Mouse (Mus musculus) stomach, embryonic 16.5 days (tissue): ENCODE results near the gene Ajm1. TPM values are rescaled to one million over a fixed set of nuclear protein-coding genes. Genes with fewer than 3 reads are reported as not detected.

Experiments used
- ATAC-seq: fragments of 200-750 bp; cut with Nextera tagmentation; 2 replicates; pipeline ENCODE4 v1.8.0; 2017; ENCODE audit warnings: moderate number of reproducible peaks, moderate TSS enrichment; ENCODE audit not compliant: insufficient read depth, low FRiP score
- H3K27ac ChIP-seq: fragments of 300-500 bp; sonication (generic); 2 replicates; pipeline ENCODE4 v1.5.1; 2014; ENCODE audit warnings: low read length
- H3K27me3 ChIP-seq: fragments of 300-500 bp; sonication (generic); 2 replicates; pipeline ENCODE4 v1.6.1; 2014; ENCODE audit warnings: low read length, control low read depth, mixed read lengths; ENCODE audit not compliant: control insufficient read depth, insufficient read depth
- H3K36me3 ChIP-seq: fragments of 300-500 bp; sonication (generic); 2 replicates; pipeline ENCODE4 v1.6.1; 2014; ENCODE audit warnings: low read length; ENCODE audit not compliant: control insufficient read depth, insufficient read depth
- H3K4me1 ChIP-seq: fragments of 300-500 bp; sonication (generic); 2 replicates; pipeline ENCODE4 v1.6.1; 2014; ENCODE audit warnings: low read length, control low read depth, mixed read lengths; ENCODE audit not compliant: control insufficient read depth, insufficient read depth
- H3K4me2 ChIP-seq: fragments of 300-500 bp; sonication (generic); 2 replicates; pipeline ENCODE4 v1.6.1; 2014; ENCODE audit warnings: low read depth, low read length, mixed read lengths
- H3K4me3 ChIP-seq: fragments of 300-500 bp; sonication (generic); replicated peaks from 2 replicates; pipeline ENCODE4 v1.5.1; 2014; ENCODE audit warnings: mild to moderate bottlenecking, low read length
- H3K9ac ChIP-seq: fragments of 300-500 bp; sonication (generic); 2 replicates; pipeline ENCODE4 v1.6.1; 2014; ENCODE audit warnings: low read length
- H3K9me3 ChIP-seq: fragments of 300-500 bp; sonication (generic); replicated peaks from 2 replicates; pipeline ENCODE4 v1.6.1; 2016; ENCODE audit warnings: low read length, control low read depth; ENCODE audit not compliant: control insufficient read depth
- WGBS: fragments of 180-500 bp; shearing (Covaris S2); extraction: QIAGEN DNeasy Blood & Tissue Kit; methylation state at CpG from one replicate; pipeline ENCODE4 v1.1.7; 2014; 5-methylcytosine and 5-hydroxymethylcytosine counted together
- polyA plus RNA-seq: library from polyadenylated mRNA; unstranded; fragments of >200 nt; fragmentation: Nextera tagmentation; extraction: Ambion mirVana; gene quantifications from 2 replicates; pipeline ENCODE4 v1.2.1, GENCODE M21; 2015

Ajm1 gene
- polyA plus RNA-seq, 1 experiment from 2014 or later: 0.94 TPM

GRCm38 (mm10) chr2:25533707-25534106 is 47.9 kb downstream of the Ajm1 start:
- no peak for ATAC-seq
- peaks cover 6% of the 10 kb centered on the region; the same call in 1 of the 2 replicates for H3K36me3 ChIP-seq

DNA sequence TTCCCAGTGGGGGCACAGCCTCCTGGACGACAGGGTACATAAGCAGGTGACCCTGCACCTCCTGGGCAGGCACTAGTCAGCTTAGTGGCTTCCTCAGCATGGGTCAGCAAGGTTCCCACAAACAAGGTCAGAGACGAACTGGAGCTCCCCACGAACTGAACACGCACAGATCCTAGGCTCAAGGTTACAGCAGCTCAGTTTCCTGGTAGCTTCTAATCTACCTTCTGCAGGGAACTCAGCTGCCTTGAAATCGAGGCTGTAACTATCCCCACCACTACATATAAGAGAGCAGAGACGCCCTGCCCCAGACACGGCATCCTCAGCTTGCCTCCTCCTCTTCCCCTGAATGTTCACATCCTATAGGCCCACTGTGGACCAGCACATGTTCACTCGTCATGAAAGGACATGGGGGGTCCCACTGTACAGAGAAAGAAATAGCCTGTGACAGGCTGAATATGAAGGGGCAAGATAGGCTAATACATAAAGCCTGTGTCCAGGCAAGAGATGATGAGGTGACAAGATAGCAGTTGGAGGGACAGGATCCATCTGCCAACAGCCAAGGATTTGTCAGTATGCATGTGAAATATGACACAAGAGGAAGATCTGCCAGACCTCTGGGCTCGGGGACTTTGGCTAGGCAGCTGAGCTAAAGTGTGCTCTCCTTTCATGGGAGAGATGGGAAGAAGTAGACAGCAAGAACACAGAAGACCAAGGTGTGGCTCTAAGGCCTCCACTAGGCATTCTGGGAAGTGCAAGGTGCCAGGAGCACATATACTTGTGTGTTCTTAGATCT is 54.9 kb downstream of the Ajm1 start:
- no peak overlapping the region for H3K9ac ChIP-seq
- no peak overlapping the region for H3K27ac ChIP-seq
- no peak overlapping the region for H3K4me2 ChIP-seq
- no peaks in the 10 kb centered on the region for H3K27me3 ChIP-seq
- 87% methylated on average over 9 of the region's 9 CpGs for WGBS
- peaks cover 44% of the 10 kb centered on the region for H3K36me3 ChIP-seq
- H3K9me3 ChIP-seq: no peaks in the 10 kb centered on the region
- no peak overlapping the region for H3K4me3 ChIP-seq
- no peaks in the 10 kb centered on the region for H3K4me1 ChIP-seq
- no peak for ATAC-seq

More at GRCm38 (mm10) chr2:25533707-25534106, 47.9 kb downstream of the Ajm1 start:
- H3K4me3 ChIP-seq: no peak overlapping the region
- 89% methylated on average over 2 of the region's 2 CpGs for WGBS
- no peak overlapping the region for H3K27ac ChIP-seq
- no peaks in the 10 kb centered on the region for H3K9me3 ChIP-seq
- no peaks in the 10 kb centered on the region for H3K4me1 ChIP-seq
- H3K27me3 ChIP-seq: no peaks in the 10 kb centered on the region
- no peak overlapping the region for H3K9ac ChIP-seq
- H3K4me2 ChIP-seq: no peak overlapping the region

Other genes starting within 250 kb of the Ajm1 start
- gene Man1b1, start 249.4 kb downstream of the Ajm1 start, polyA plus RNA-seq: 46.0 and 47.0 TPM in 2 replicates
- 23.8 and 26.8 TPM in 2 replicates for gene Dpp7, start 225.4 kb downstream of the Ajm1 start, polyA plus RNA-seq
- gene Uap1l1, start 216.1 kb downstream of the Ajm1 start, polyA plus RNA-seq: 34.8 and 40.0 TPM in 2 replicates
- gene Sapcd2, start 209.4 kb downstream of the Ajm1 start, polyA plus RNA-seq: 30.7 and 35.9 TPM in 2 replicates
- gene Entpd2, start 185.9 kb downstream of the Ajm1 start, polyA plus RNA-seq: 16.6 and 19.4 TPM in 2 replicates
- gene Npdc1, start 182.4 kb downstream of the Ajm1 start, polyA plus RNA-seq: 54.9 and 66.1 TPM in 2 replicates
- 0.19 TPM in 1 of 2 replicates, not detected in the other for gene Fut7, start 158.5 kb downstream of the Ajm1 start, polyA plus RNA-seq
- gene Abca2, start 153.1 kb downstream of the Ajm1 start, polyA plus RNA-seq: 4.0 and 4.6 TPM in 2 replicates
- 60.5 and 113 TPM in 2 replicates for gene Clic3, start 124.9 kb downstream of the Ajm1 start, polyA plus RNA-seq
- 44.1 and 49.4 TPM in 2 replicates for gene Paxx, start 120.7 kb downstream of the Ajm1 start, polyA plus RNA-seq
- gene Ptgds, start 111.7 kb downstream of the Ajm1 start, polyA plus RNA-seq: 6.1 and 6.7 TPM in 2 replicates
- gene Lcn12, start 87.8 kb downstream of the Ajm1 start, polyA plus RNA-seq: not detected in 2 replicates
- 76.5 and 86.0 TPM in 2 replicates for gene Fbxw5, start 81.0 kb downstream of the Ajm1 start, polyA plus RNA-seq
- gene C8g, start 80.0 kb downstream of the Ajm1 start, polyA plus RNA-seq: 8.9 and 9.5 TPM in 2 replicates
- 31.5 and 32.1 TPM in 2 replicates for gene Traf2, start 34.8 kb downstream of the Ajm1 start, polyA plus RNA-seq
- 377 and 401 TPM in 2 replicates for gene Edf1, start 23.9 kb downstream of the Ajm1 start, polyA plus RNA-seq
- gene Mamdc4, start 6.9 kb downstream of the Ajm1 start, polyA plus RNA-seq: 74.0 and 87.4 TPM in 2 replicates
- gene Phpt1, start 6.5 kb downstream of the Ajm1 start, polyA plus RNA-seq: 120 and 123 TPM in 2 replicates
- gene Rabl6, start 26.8 kb upstream of the Ajm1 start, polyA plus RNA-seq: 56.4 and 60.3 TPM in 2 replicates
- 0.09 and 0.15 TPM in 2 replicates for gene Ccdc183, start 35.9 kb upstream of the Ajm1 start, polyA plus RNA-seq
- gene Tmem141, start 40.2 kb upstream of the Ajm1 start, polyA plus RNA-seq: 27.8 and 33.9 TPM in 2 replicates
- 4.9 and 5.3 TPM in 2 replicates for gene Fcna, start 46.3 kb upstream of the Ajm1 start, polyA plus RNA-seq
- gene Lcn8, start 71.4 kb upstream of the Ajm1 start, polyA plus RNA-seq: 0.37 TPM in 1 of 2 replicates, not detected in the other
- gene Lcn5, start 76.2 kb upstream of the Ajm1 start, polyA plus RNA-seq: not detected in 2 replicates
- not detected in 2 replicates for gene Lcn6, start 95.0 kb upstream of the Ajm1 start, polyA plus RNA-seq
- not detected in 2 replicates for gene Lcn10, start 101.0 kb upstream of the Ajm1 start, polyA plus RNA-seq
- gene Obp2a, start 118.3 kb upstream of the Ajm1 start, polyA plus RNA-seq: not detected in 2 replicates
- gene Bmyc, start 125.0 kb upstream of the Ajm1 start, polyA plus RNA-seq: 62.0 and 73.4 TPM in 2 replicates
- gene Obp2b, start 155.3 kb upstream of the Ajm1 start, polyA plus RNA-seq: not detected in 2 replicates
- gene Lcn3, start 183.8 kb upstream of the Ajm1 start, polyA plus RNA-seq: not detected in 2 replicates
- not detected in 2 replicates for gene Lcn11, start 195.3 kb upstream of the Ajm1 start, polyA plus RNA-seq
- not detected in 2 replicates for gene Gm13539, start 200.5 kb upstream of the Ajm1 start, polyA plus RNA-seq
- gene Glt6d1, start 234.1 kb upstream of the Ajm1 start, polyA plus RNA-seq: not detected in 2 replicates
- not detected in 2 replicates for gene Lcn9, start 241.4 kb upstream of the Ajm1 start, polyA plus RNA-seq